Mouse (Mus musculus): ENCODE data around the gene Tdrd12. TPM values are rescaled to one million over a fixed set of nuclear protein-coding genes. Genes with fewer than 3 reads are reported as not detected.

Gene Tdrd12
- polyA plus RNA-seq, 1 experiment from 2014 or later: 0.60 TPM

GRCm38 (mm10) chr7:35423071-35423470 is 114.5 kb downstream of the Tdrd12 start:
- peaks cover 21% of the 10 kb centered on the region for H3K36me3 ChIP-seq (ENCODE audit: control insufficient read depth, insufficient read depth)
- no peak for ATAC-seq
- WGBS: 94% methylated on average over 10 of the region's 10 CpGs

More at GRCm38 (mm10) chr7:35423071-35423470, 114.5 kb downstream of the Tdrd12 start:
- H3K9ac ChIP-seq (replicated peaks; ENCODE audit: low read depth, low read length): no peak overlapping the region
- H3K27ac ChIP-seq (ENCODE audit: low read length): no peak overlapping the region
- H3K4me3 ChIP-seq (replicated peaks; ENCODE audit: low read length): no peak overlapping the region
- no peak overlapping the region for H3K4me2 ChIP-seq (ENCODE audit: low read length)
- H3K4me1 ChIP-seq (replicated peaks; ENCODE audit: control insufficient read depth, insufficient read depth, low read length): no peaks in the 10 kb centered on the region
- no peaks in the 10 kb centered on the region for H3K9me3 ChIP-seq (ENCODE audit: control insufficient read depth, low read length)
- no peaks in the 10 kb centered on the region for H3K27me3 ChIP-seq (replicated peaks; ENCODE audit: control insufficient read depth, insufficient read depth, low read length)

Other genes with a start within 250 kb of the Tdrd12 start
- 23.7 and 24.4 TPM in 2 replicates for gene Gpatch1, start 219.3 kb downstream of the Tdrd12 start, polyA plus RNA-seq (2015; fragmentation: Nextera tagmentation; extraction: Ambion mirVana)
- gene Rhpn2, start 203.6 kb downstream of the Tdrd12 start, polyA plus RNA-seq (2015; fragmentation: Nextera tagmentation; extraction: Ambion mirVana): 1.4 and 1.6 TPM in 2 replicates
- gene Faap24, start 140.9 kb downstream of the Tdrd12 start, polyA plus RNA-seq (2015; fragmentation: Nextera tagmentation; extraction: Ambion mirVana): 21.5 and 22.0 TPM in 2 replicates
- gene Cep89, start 140.7 kb downstream of the Tdrd12 start, polyA plus RNA-seq (2015; fragmentation: Nextera tagmentation; extraction: Ambion mirVana): 36.0 and 45.7 TPM in 2 replicates
- 0.11 TPM in 1 of 2 replicates, not detected in the other for gene Slc7a9, start 88.9 kb downstream of the Tdrd12 start, polyA plus RNA-seq (2015; fragmentation: Nextera tagmentation; extraction: Ambion mirVana)
- gene Nudt19, start 18.6 kb upstream of the Tdrd12 start, polyA plus RNA-seq (2015; fragmentation: Nextera tagmentation; extraction: Ambion mirVana): 111 and 123 TPM in 2 replicates
- gene Rgs9bp, start 47.8 kb upstream of the Tdrd12 start, polyA plus RNA-seq (2015; fragmentation: Nextera tagmentation; extraction: Ambion mirVana): 0.11 and 0.22 TPM in 2 replicates
- gene Ankrd27, start 48.5 kb upstream of the Tdrd12 start, polyA plus RNA-seq (2015; fragmentation: Nextera tagmentation; extraction: Ambion mirVana): 35.7 and 38.9 TPM in 2 replicates
- gene Pdcd5, start 109.8 kb upstream of the Tdrd12 start, polyA plus RNA-seq (2015; fragmentation: Nextera tagmentation; extraction: Ambion mirVana): 200 and 235 TPM in 2 replicates
- 45.0 and 56.0 TPM in 2 replicates for gene Dpy19l3, start 216.7 kb upstream of the Tdrd12 start, polyA plus RNA-seq (2015; fragmentation: Nextera tagmentation; extraction: Ambion mirVana)

Data from forebrain, embryonic 16.5 days (tissue).